Mouse (Mus musculus) erythroblast, embryonic 14.5 days (primary cell): ENCODE measurements around the gene Rora. TPM values are rescaled to one million over a fixed set of nuclear protein-coding genes. Genes with fewer than 3 reads are reported as not detected.

Experiments
- H3K27me3 ChIP-seq: 2 replicates; pipeline ENCODE4 v1.6.1; 2012; ENCODE audit warnings: inconsistent platforms; ENCODE audit not compliant: control insufficient read depth
- H3K36me3 ChIP-seq: 2 replicates; pipeline ENCODE4 v1.6.1; 2012; ENCODE audit warnings: mild to moderate bottlenecking, inconsistent platforms; ENCODE audit not compliant: control insufficient read depth
- H3K4me1 ChIP-seq: 2 replicates; pipeline ENCODE4 v1.6.1; 2012; ENCODE audit warnings: inconsistent platforms; ENCODE audit not compliant: control insufficient read depth
- H3K4me3 ChIP-seq: replicated peaks from 2 replicates; pipeline ENCODE3; 2012; ENCODE audit warnings: moderate library complexity, mild to moderate bottlenecking, inconsistent platforms
- H3K9me3 ChIP-seq: 2 replicates; pipeline ENCODE4 v1.6.1; 2012; ENCODE audit warnings: low read length, inconsistent platforms, mixed read lengths; ENCODE audit not compliant: control insufficient read depth
- GATA1 ChIP-seq: IDR thresholded peaks from 2 replicates; pipeline ENCODE4 v1.6.1; 2012; ENCODE audit warnings: low read length, inconsistent platforms, mixed read lengths
- TAL1 ChIP-seq: IDR thresholded peaks from 3 replicates; pipeline ENCODE4 v1.6.1; 2012; ENCODE audit warnings: low read length, inconsistent platforms, mixed read lengths
- polyA plus RNA-seq: library from polyadenylated mRNA; stranded (reverse); fragments of >175 nt; gene quantifications from 2 replicates; pipeline ENCODE4 v1.2.3, GENCODE M21; 2012

The Rora gene
- polyA plus RNA-seq, 1 experiment, result under 0.01 TPM

GRCm38 (mm10) chr9:68654039-68654332 is 400 bp downstream of the Rora start:
- no peaks in the 10 kb centered on the region for H3K4me1 ChIP-seq
- TF ChIP-seq GATA1, result no peak
- TF ChIP-seq TAL1, result no peak
- peak overlapping the region; percentile 47 for H3K4me3 ChIP-seq
- H3K9me3 ChIP-seq, result no peaks in the 10 kb centered on the region
- peaks cover 37% of the 10 kb centered on the region for H3K27me3 ChIP-seq
- no peaks in the 10 kb centered on the region for H3K36me3 ChIP-seq

GRCm38 (mm10) chr9:68654333-68655017 is 889 bp downstream of the Rora start:
- TF ChIP-seq GATA1, result no peak
- TF ChIP-seq TAL1, result no peak
- peak overlapping the region; percentile 47 for H3K4me3 ChIP-seq
- H3K9me3 ChIP-seq, result no peaks in the 10 kb centered on the region
- peaks cover 37% of the 10 kb centered on the region for H3K27me3 ChIP-seq
- no peaks in the 10 kb centered on the region for H3K36me3 ChIP-seq
- H3K4me1 ChIP-seq, result no peaks in the 10 kb centered on the region

GRCm38 (mm10) chr9:68655018-68656005 is 1.7 kb downstream of the Rora start:
- H3K4me1 ChIP-seq, result no peaks in the 10 kb centered on the region
- H3K9me3 ChIP-seq, result no peaks in the 10 kb centered on the region
- peaks cover 37% of the 10 kb centered on the region for H3K27me3 ChIP-seq
- peak overlapping the region; percentile 47 for H3K4me3 ChIP-seq
- no peak for TF ChIP-seq GATA1
- TF ChIP-seq TAL1, result no peak
- no peaks in the 10 kb centered on the region for H3K36me3 ChIP-seq

GRCm38 (mm10) chr9:68656076-68656795 is 2.6 kb downstream of the Rora start:
- Histone ChIP-seq H3K9me3 (no peaks in the 10 kb centered on the region), H3K4me3 (no peak overlapping the region), H3K27me3 (peaks cover 37% of the 10 kb centered on the region), H3K36me3 (no peaks in the 10 kb centered on the region), H3K4me1 (no peaks in the 10 kb centered on the region)
- no peak for TF ChIP-seq GATA1

GRCm38 (mm10) chr9:68656796-68657130 is 3.2 kb downstream of the Rora start:
- no peak for TF ChIP-seq TAL1
- H3K9me3 ChIP-seq, result no peaks in the 10 kb centered on the region
- no peaks in the 10 kb centered on the region for H3K36me3 ChIP-seq
- no peak overlapping the region for H3K4me3 ChIP-seq
- no peaks in the 10 kb centered on the region for H3K4me1 ChIP-seq
- peaks cover 37% of the 10 kb centered on the region for H3K27me3 ChIP-seq

GRCm38 (mm10) chr9:68670731-68671130 is 17.1 kb downstream of the Rora start:
- TF ChIP-seq TAL1 (no peak), GATA1 (no peak)
- Histone ChIP-seq H3K4me1 (no peaks in the 10 kb centered on the region), H3K36me3 (no peaks in the 10 kb centered on the region), H3K27me3 (no peaks in the 10 kb centered on the region), H3K9me3 (no peaks in the 10 kb centered on the region), H3K4me3 (no peak overlapping the region)

- Histone ChIP-seq H3K4me1 (no peaks in the 10 kb centered on the region), H3K9me3 (no peaks in the 10 kb centered on the region), H3K27me3 (no peaks in the 10 kb centered on the region), H3K4me3 (no peak overlapping the region), H3K36me3 (no peaks in the 10 kb centered on the region)
- TF ChIP-seq GATA1, result no peak
- no peak for TF ChIP-seq TAL1
These were observed 18.9 kb downstream of the Rora start for GRCm38 (mm10) chr9:68672459-68672858.

GRCm38 (mm10) chr9:68673221-68673620 is 19.6 kb downstream of the Rora start:
- TF ChIP-seq GATA1 (no peak), TAL1 (no peak)

GRCm38 (mm10) chr9:68679871-68680374 is 26.3 kb downstream of the Rora start:
- Histone ChIP-seq H3K36me3 (no peaks in the 10 kb centered on the region), H3K4me1 (no peaks in the 10 kb centered on the region), H3K9me3 (no peaks in the 10 kb centered on the region), H3K27me3 (no peaks in the 10 kb centered on the region), H3K4me3 (no peak overlapping the region)
- TF ChIP-seq GATA1 (no peak), TAL1 (no peak)

More at GRCm38 (mm10) chr9:68673221-68673620, 19.6 kb downstream of the Rora start:
- Histone ChIP-seq H3K27me3 (no peaks in the 10 kb centered on the region), H3K36me3 (no peaks in the 10 kb centered on the region), H3K4me1 (no peaks in the 10 kb centered on the region), H3K9me3 (no peaks in the 10 kb centered on the region), H3K4me3 (no peak overlapping the region)
